Mouse (Mus musculus) heart, embryonic 13.5 days (tissue): Measurements from ENCODE around the gene Dnajc6. TPM values are rescaled to one million over a fixed set of nuclear protein-coding genes. Genes with fewer than 3 reads are reported as not detected.

Source experiments
- ATAC-seq: fragments of 200-750 bp; cut with Nextera tagmentation; 2 replicates; pipeline ENCODE4 v1.8.0; 2017; ENCODE audit warnings: moderate TSS enrichment; ENCODE audit not compliant: insufficient number of reproducible peaks, low FRiP score, low TSS enrichment; ENCODE audit errors: extremely low read depth
- H3K27ac ChIP-seq: fragments of 300-500 bp; sonication (generic); replicated peaks from 2 replicates; pipeline ENCODE4 v1.5.1; 2015; ENCODE audit warnings: moderate library complexity, mild to moderate bottlenecking, inconsistent platforms
- H3K27me3 ChIP-seq: fragments of 300-500 bp; sonication (generic); replicated peaks from 2 replicates; pipeline ENCODE4 v1.6.1; 2015; ENCODE audit warnings: mild to moderate bottlenecking, inconsistent platforms
- H3K36me3 ChIP-seq: fragments of 300-500 bp; sonication (generic); 2 replicates; pipeline ENCODE4 v1.6.1; 2015; ENCODE audit warnings: mild to moderate bottlenecking, inconsistent platforms
- H3K4me1 ChIP-seq: fragments of 300-500 bp; sonication (generic); 2 replicates; pipeline ENCODE4 v1.6.1; 2015; ENCODE audit warnings: inconsistent platforms
- H3K4me2 ChIP-seq: fragments of 300-500 bp; sonication (generic); 2 replicates; pipeline ENCODE4 v1.6.1; 2015; ENCODE audit warnings: inconsistent platforms, mild to moderate bottlenecking, moderate library complexity
- H3K4me3 ChIP-seq: fragments of 300-500 bp; sonication (generic); 2 replicates; pipeline ENCODE4 v1.5.1; 2015; ENCODE audit warnings: moderate library complexity, mild to moderate bottlenecking, inconsistent platforms
- H3K9ac ChIP-seq: fragments of 300-500 bp; sonication (generic); 2 replicates; pipeline ENCODE4 v1.6.1; 2015; ENCODE audit warnings: inconsistent platforms, mild to moderate bottlenecking, moderate library complexity
- H3K9me3 ChIP-seq: fragments of 300-500 bp; sonication (generic); 2 replicates; pipeline ENCODE4 v1.6.1; 2016; ENCODE audit warnings: inconsistent platforms
- WGBS: fragments of 180-500 bp; shearing (Covaris S2); methylation state at CpG from one replicate; pipeline ENCODE4 v1.1.7; 2015; ENCODE audit warnings: mixed read lengths; 5-methylcytosine and 5-hydroxymethylcytosine counted together
- polyA plus RNA-seq: library from polyadenylated mRNA; unstranded; fragments of >200 nt; fragmentation: Nextera tagmentation; extraction: Ambion mirVana; gene quantifications from 2 replicates; pipeline ENCODE4 v1.2.1, GENCODE M21; 2015

The Dnajc6 gene
- polyA plus RNA-seq, 1 experiment from 2014 or later: 0.16 TPM

GRCm38 (mm10) chr4:101592466-101592865 is 96.0 kb downstream of the Dnajc6 start:
- Histone ChIP-seq H3K27ac (no peak overlapping the region), H3K9ac (no peak overlapping the region), H3K27me3 (no peaks in the 10 kb centered on the region), H3K4me3 (no peak overlapping the region), H3K4me1 (no peaks in the 10 kb centered on the region), H3K36me3 (no peaks in the 10 kb centered on the region), H3K9me3 (0 out of 2 replicates have a peak, but pooled peaks cover 3% of the 10 kb centered on the region), H3K4me2 (no peak overlapping the region)
- ATAC-seq: no peak
- 69% methylated on average over 3 of the region's 3 CpGs for WGBS

DNA sequence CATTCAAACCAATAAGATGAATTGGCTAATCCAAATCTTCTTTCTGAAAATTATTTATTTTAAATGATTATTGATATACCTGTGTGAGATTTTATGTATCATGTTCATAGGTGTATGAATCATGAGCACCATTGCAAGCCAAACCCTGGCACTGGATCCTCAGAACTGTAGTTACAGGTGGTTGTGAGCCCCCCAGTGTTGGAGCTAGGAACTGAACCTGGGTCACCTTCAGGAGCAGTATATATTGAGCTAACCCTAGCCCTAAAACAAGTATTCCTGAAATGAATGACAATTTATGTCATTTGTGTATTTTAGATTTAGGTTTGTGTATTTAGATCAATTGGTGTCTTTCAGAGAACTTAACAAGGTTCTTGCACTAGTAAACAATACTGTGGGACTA is 105.3 kb downstream of the Dnajc6 start:
- Histone ChIP-seq H3K27ac (no peak overlapping the region), H3K4me1 (no peaks in the 10 kb centered on the region), H3K4me3 (no peak overlapping the region), H3K9me3 (no peaks in the 10 kb centered on the region), H3K4me2 (no peak overlapping the region), H3K27me3 (no peaks in the 10 kb centered on the region), H3K36me3 (no peaks in the 10 kb centered on the region), H3K9ac (no peak overlapping the region)
- no peak for ATAC-seq

DNA sequence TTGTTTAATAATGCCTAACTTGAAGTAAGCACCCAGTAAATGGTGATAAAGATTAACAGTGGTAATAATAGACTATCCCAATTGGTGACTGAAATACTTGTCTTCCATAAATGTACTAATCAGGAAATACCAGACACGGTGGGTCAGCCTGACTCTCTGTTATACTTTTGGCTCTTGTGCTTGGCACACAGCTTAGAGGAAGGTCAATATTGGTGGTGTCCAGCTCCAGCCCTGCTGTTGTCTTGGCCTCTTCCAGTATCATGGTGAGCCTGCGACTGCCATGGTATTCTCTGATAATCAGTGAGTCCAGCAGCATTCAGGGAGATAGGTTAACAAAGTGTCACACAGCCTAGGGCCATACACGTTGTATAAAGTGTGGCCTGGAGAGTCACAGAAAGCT is 107.2 kb downstream of the Dnajc6 start:
- Histone ChIP-seq H3K27me3 (no peaks in the 10 kb centered on the region), H3K9me3 (no peaks in the 10 kb centered on the region), H3K36me3 (no peaks in the 10 kb centered on the region), H3K27ac (no peak overlapping the region), H3K9ac (no peak overlapping the region), H3K4me2 (no peak overlapping the region), H3K4me1 (no peaks in the 10 kb centered on the region), H3K4me3 (no peak overlapping the region)
- WGBS: 63% methylated on average over 3 of the region's 3 CpGs
- no peak for ATAC-seq

- no peak overlapping the region for H3K9ac ChIP-seq
- no peaks in the 10 kb centered on the region for H3K4me1 ChIP-seq
- H3K27ac ChIP-seq: no peak overlapping the region
- no peaks in the 10 kb centered on the region for H3K9me3 ChIP-seq
- no peaks in the 10 kb centered on the region for H3K27me3 ChIP-seq
- ATAC-seq: no peak
- H3K36me3 ChIP-seq: no peaks in the 10 kb centered on the region
- 80% methylated on average over 5 of the region's 5 CpGs for WGBS
- no peak overlapping the region for H3K4me2 ChIP-seq
- H3K4me3 ChIP-seq: no peak overlapping the region
Observed at GRCm38 (mm10) chr4:101616520-101616919, 120.1 kb downstream of the Dnajc6 start.

- H3K9me3 ChIP-seq: no peaks in the 10 kb centered on the region
- H3K4me2 ChIP-seq: no peak overlapping the region
- H3K27ac ChIP-seq: no peak overlapping the region
- H3K4me1 ChIP-seq: no peaks in the 10 kb centered on the region
- H3K27me3 ChIP-seq: no peaks in the 10 kb centered on the region
- WGBS: 57% methylated on average over 2 of the region's 2 CpGs
- no peaks in the 10 kb centered on the region for H3K36me3 ChIP-seq
- ATAC-seq: no peak
- no peak overlapping the region for H3K4me3 ChIP-seq
- no peak overlapping the region for H3K9ac ChIP-seq
Observed at GRCm38 (mm10) chr4:101617742-101618141, 121.3 kb downstream of the Dnajc6 start.

DNA sequence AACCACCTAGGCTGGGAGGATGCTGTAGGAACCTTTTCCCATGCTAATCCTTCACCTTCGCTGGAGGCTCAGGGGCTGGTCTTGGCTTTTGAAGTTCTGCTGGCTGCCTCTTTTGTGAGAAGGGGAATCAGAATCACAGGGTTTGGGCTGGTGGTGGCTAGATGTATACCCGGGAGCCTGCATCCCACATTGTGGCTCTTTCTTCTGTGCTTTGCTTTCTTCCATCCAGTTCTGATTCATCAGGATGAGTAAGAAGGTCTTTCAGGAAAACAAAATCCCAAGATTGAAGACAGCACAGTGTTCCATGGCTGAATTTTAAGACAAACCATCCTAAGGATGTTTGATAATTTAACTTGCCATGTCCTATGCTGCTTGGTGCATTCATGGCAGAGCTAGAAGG is 123.8 kb downstream of the Dnajc6 start:
- Histone ChIP-seq H3K4me3 (no peak overlapping the region), H3K4me2 (no peak overlapping the region), H3K27me3 (no peaks in the 10 kb centered on the region), H3K27ac (no peak overlapping the region), H3K4me1 (no peaks in the 10 kb centered on the region), H3K9ac (no peak overlapping the region), H3K9me3 (no peaks in the 10 kb centered on the region), H3K36me3 (no peaks in the 10 kb centered on the region)
- WGBS: 57% methylated on average over 2 of the region's 2 CpGs
- no peak for ATAC-seq

GRCm38 (mm10) chr4:101621241-101621640 is 124.8 kb downstream of the Dnajc6 start:
- Histone ChIP-seq H3K9me3 (no peaks in the 10 kb centered on the region), H3K4me2 (no peak overlapping the region), H3K9ac (no peak overlapping the region), H3K36me3 (no peaks in the 10 kb centered on the region), H3K4me3 (no peak overlapping the region), H3K27ac (no peak overlapping the region), H3K4me1 (no peaks in the 10 kb centered on the region), H3K27me3 (no peaks in the 10 kb centered on the region)
- WGBS: 73% methylated on average over 5 of the region's 5 CpGs
- ATAC-seq: no peak

DNA sequence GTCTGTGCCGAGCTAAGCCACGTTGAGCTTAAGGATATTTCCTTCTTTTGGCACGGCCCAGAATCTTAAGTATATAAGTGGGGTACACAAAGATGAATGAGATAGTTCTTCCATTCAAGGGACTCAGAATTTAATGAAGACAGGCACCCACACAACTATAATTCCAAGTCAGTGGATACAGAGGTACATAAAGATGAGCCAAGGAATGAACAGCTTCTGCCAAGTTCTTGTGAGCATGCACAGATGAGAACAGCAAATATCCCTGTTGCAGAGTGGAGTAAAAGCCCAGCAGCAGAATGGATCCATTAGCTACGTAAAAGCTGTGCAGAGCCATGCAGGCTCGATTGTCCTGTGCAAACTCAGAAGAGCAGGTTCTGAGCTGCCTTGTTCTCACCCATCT is 128.8 kb downstream of the Dnajc6 start:
- Histone ChIP-seq H3K36me3 (no peaks in the 10 kb centered on the region), H3K9me3 (no peaks in the 10 kb centered on the region), H3K4me1 (no peaks in the 10 kb centered on the region), H3K27me3 (no peaks in the 10 kb centered on the region), H3K4me2 (no peak overlapping the region), H3K27ac (no peak overlapping the region), H3K9ac (no peak overlapping the region), H3K4me3 (no peak overlapping the region)
- WGBS: 76% methylated on average over 5 of the region's 5 CpGs
- no peak for ATAC-seq

GRCm38 (mm10) chr4:101635596-101635995 is 139.1 kb downstream of the Dnajc6 start:
- no peak overlapping the region for H3K27ac ChIP-seq
- ATAC-seq: no peak
- no peaks in the 10 kb centered on the region for H3K9me3 ChIP-seq
- H3K4me1 ChIP-seq: no peaks in the 10 kb centered on the region
- WGBS: 39% methylated on average over 2 of the region's 2 CpGs
- H3K4me3 ChIP-seq: no peak overlapping the region
- no peaks in the 10 kb centered on the region for H3K27me3 ChIP-seq
- no peaks in the 10 kb centered on the region for H3K36me3 ChIP-seq
- H3K9ac ChIP-seq: no peak overlapping the region
- H3K4me2 ChIP-seq: no peak overlapping the region

- no peaks in the 10 kb centered on the region for H3K9me3 ChIP-seq
- H3K27ac ChIP-seq: no peak overlapping the region
- ATAC-seq: no peak
- 90% methylated on average over 1 of the region's 1 CpGs for WGBS
- no peak overlapping the region for H3K4me2 ChIP-seq
- H3K4me1 ChIP-seq: no peaks in the 10 kb centered on the region
- no peaks in the 10 kb centered on the region for H3K27me3 ChIP-seq
- H3K4me3 ChIP-seq: no peak overlapping the region
- no peak overlapping the region for H3K9ac ChIP-seq
- H3K36me3 ChIP-seq: no peaks in the 10 kb centered on the region
Observed at GRCm38 (mm10) chr4:101637472-101637871, 141.0 kb downstream of the Dnajc6 start.

DNA sequence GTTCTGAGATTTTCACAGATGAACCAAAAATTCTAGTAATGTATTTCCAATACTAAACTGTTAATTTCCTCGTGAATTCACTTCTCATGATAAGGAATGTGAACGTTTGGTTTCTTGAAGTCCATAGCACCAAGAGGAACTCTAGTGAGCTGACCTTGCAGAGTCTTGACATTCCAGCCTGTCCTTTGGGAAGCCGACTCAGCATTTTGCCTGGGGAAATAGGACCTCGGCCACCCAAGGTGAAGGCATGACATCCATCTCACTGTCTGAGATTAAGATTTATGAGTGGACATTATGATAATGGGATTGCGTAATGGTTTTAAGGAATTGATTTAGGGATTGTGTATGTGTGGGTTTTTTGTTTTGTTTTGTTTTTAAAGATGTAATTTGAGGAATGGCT is 144.2 kb downstream of the Dnajc6 start:
- 60% methylated on average over 5 of the region's 5 CpGs for WGBS
- Histone ChIP-seq H3K36me3 (no peaks in the 10 kb centered on the region), H3K4me3 (no peak overlapping the region), H3K9ac (no peak overlapping the region), H3K27ac (no peak overlapping the region), H3K4me2 (no peak overlapping the region), H3K9me3 (no peaks in the 10 kb centered on the region), H3K27me3 (no peaks in the 10 kb centered on the region), H3K4me1 (no peaks in the 10 kb centered on the region)
- ATAC-seq: no peak

GRCm38 (mm10) chr4:101642708-101643107 is 146.3 kb downstream of the Dnajc6 start:
- Histone ChIP-seq H3K27me3 (no peaks in the 10 kb centered on the region), H3K36me3 (no peaks in the 10 kb centered on the region), H3K27ac (no peak overlapping the region), H3K4me2 (no peak overlapping the region), H3K4me3 (no peak overlapping the region), H3K9ac (no peak overlapping the region), H3K9me3 (no peaks in the 10 kb centered on the region), H3K4me1 (peaks cover 4% of the 10 kb centered on the region; the same call in 1 of the 2 replicates)
- ATAC-seq: no peak
- WGBS: 71% methylated on average over 6 of the region's 6 CpGs
